Mouse (Mus musculus) cerebellum, adult 2 months (tissue): ENCODE data around the gene 1700037H04Rik.

ENCODE experiments used
- CTCF ChIP-seq: fragments of 200-500 bp; IDR thresholded peaks from 2 replicates; pipeline ENCODE4 v1.5.1; 2011; ENCODE audit warnings: low read depth, mild to moderate bottlenecking, control low read depth, low read length, moderate library complexity, borderline replicate concordance; ENCODE audit not compliant: insufficient read depth
- POLR2A ChIP-seq: fragments of 200-500 bp; IDR thresholded peaks from 2 replicates; pipeline ENCODE4 v1.6.1; 2011; ENCODE audit warnings: low read length, control low read depth, borderline replicate concordance; ENCODE audit not compliant: insufficient read depth

- TF ChIP-seq CTCF (no peak), POLR2A (peak; percentile 99)
Measured at GRCm38 (mm10) chr2:131159938-131160581, at the start of gene 1700037H04Rik.
